Mouse (Mus musculus) embryonic facial prominence, embryonic 12.5 days (tissue): ENCODE measurements around the gene Msgn1. TPM values are rescaled to one million over a fixed set of nuclear protein-coding genes. Genes with fewer than 3 reads are reported as not detected.

Experiments
- ATAC-seq: fragments of 200-750 bp; cut with Nextera tagmentation; 2 replicates; pipeline ENCODE4 v1.8.0; 2017; ENCODE audit not compliant: insufficient number of reproducible peaks, insufficient read depth, low FRiP score, low TSS enrichment
- H3K27ac ChIP-seq: fragments of 300-500 bp; sonication (generic); 2 replicates; pipeline ENCODE4 v1.5.1; 2016; ENCODE audit warnings: mild to moderate bottlenecking
- H3K27me3 ChIP-seq: fragments of 300-500 bp; sonication (generic); 2 replicates; pipeline ENCODE4 v1.6.1; 2016; ENCODE audit warnings: mild to moderate bottlenecking, moderate library complexity
- H3K36me3 ChIP-seq: fragments of 300-500 bp; sonication (generic); 2 replicates; pipeline ENCODE4 v1.6.1; 2016; ENCODE audit warnings: mild to moderate bottlenecking
- H3K4me1 ChIP-seq: fragments of 300-500 bp; sonication (generic); 2 replicates; pipeline ENCODE4 v1.6.1; 2016
- H3K4me2 ChIP-seq: fragments of 300-500 bp; sonication (generic); replicated peaks from 2 replicates; pipeline ENCODE4 v1.6.1; 2016; ENCODE audit warnings: mild to moderate bottlenecking, moderate library complexity
- H3K4me3 ChIP-seq: fragments of 300-500 bp; sonication (generic); 2 replicates; pipeline ENCODE4 v1.5.1; 2016; ENCODE audit warnings: mild to moderate bottlenecking
- H3K9ac ChIP-seq: fragments of 300-500 bp; sonication (generic); 2 replicates; pipeline ENCODE4 v1.6.1; 2016; ENCODE audit warnings: mild to moderate bottlenecking, moderate library complexity
- H3K9me3 ChIP-seq: fragments of 300-500 bp; sonication (generic); 2 replicates; pipeline ENCODE4 v1.6.1; 2016; ENCODE audit warnings: mild to moderate bottlenecking, moderate library complexity
- WGBS: fragments of 180-500 bp; shearing (Covaris S2); methylation state at CpG from one replicate; pipeline ENCODE4 v1.1.7; 2016; 5-methylcytosine and 5-hydroxymethylcytosine counted together
- polyA plus RNA-seq: library from polyadenylated mRNA; unstranded; fragments of >200 nt; fragmentation: Nextera tagmentation; extraction: Ambion mirVana; gene quantifications from 2 replicates; pipeline ENCODE4 v1.2.1, GENCODE M21; 2016

Gene Msgn1
- polyA plus RNA-seq, 1 experiment from 2014 or later, result not detected

DNA sequence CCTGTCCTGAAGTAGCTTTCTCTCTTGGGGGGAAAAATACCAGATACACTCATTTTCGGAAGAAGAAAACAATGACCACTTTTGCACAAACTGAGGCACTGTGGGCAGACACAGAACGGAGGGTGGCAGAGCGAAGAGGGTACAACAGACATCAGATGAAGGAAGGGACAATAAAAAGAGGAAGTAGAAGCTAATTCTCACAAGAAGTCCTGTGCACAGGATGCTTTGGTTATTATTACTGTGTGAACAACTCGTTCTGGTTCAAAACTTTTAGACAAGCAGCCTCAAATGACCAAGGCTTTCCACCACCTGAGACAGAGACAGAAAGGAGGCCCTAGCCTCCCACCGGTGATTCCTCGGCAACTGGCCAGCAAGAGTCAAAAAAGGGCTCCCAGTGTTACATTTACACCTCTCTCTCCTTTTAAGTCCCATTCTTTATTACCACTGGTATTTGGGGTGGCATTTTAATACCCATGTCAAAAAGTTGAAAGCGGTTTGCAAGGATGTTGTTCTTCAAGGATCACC lies 9.0 kb upstream of the Msgn1 start:
- no peak for ATAC-seq
- H3K4me1 ChIP-seq, result peaks cover 6% of the 10 kb centered on the region; the same call in 1 of the 2 replicates

GRCm38 (mm10) chr12:11216454-11216853 lies 7.7 kb upstream of the Msgn1 start:
- 75% methylated on average over 3 of the region's 3 CpGs for WGBS
- Histone ChIP-seq H3K27me3 (no peaks in the 10 kb centered on the region), H3K9ac (no peak overlapping the region), H3K36me3 (no peaks in the 10 kb centered on the region), H3K4me1 (peaks cover 2% of the 10 kb centered on the region; the same call in 1 of the 2 replicates), H3K9me3 (no peaks in the 10 kb centered on the region), H3K4me2 (no peak overlapping the region), H3K4me3 (no peak overlapping the region), H3K27ac (no peak overlapping the region)
- no peak for ATAC-seq

More for the DNA sequence above, 9.0 kb upstream of the Msgn1 start:
- Histone ChIP-seq H3K27ac (no peak overlapping the region), H3K4me2 (no peak overlapping the region), H3K36me3 (no peaks in the 10 kb centered on the region), H3K9ac (no peak overlapping the region), H3K27me3 (no peaks in the 10 kb centered on the region), H3K9me3 (no peaks in the 10 kb centered on the region), H3K4me3 (no peak overlapping the region)
- WGBS, result 85% methylated on average over 7 of the region's 7 CpGs

GRCm38 (mm10) chr12:11215555-11215954 lies 6.8 kb upstream of the Msgn1 start:
- Histone ChIP-seq H3K4me1 (no peaks in the 10 kb centered on the region), H3K27me3 (no peaks in the 10 kb centered on the region)
- 87% methylated on average over 2 of the region's 2 CpGs for WGBS

DNA sequence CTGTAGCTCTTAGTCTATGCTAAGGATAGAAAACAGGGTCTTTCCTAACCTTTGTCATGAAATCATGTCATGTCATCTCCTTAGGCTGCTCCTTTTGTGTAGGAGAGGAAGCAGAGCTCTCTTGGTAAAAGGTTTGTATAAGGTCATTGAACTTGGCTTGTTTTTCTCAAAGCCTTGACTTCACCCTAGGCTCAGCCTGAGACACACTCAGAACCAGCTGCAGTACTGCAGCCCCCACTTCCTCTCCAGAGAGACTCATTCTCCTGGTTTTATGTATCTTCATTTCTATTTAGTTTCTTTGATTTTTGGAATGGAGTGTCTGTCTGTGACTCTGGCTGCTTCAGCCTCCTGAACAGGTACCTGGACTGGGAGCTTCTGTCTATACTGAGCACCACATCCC lies 6.0 kb upstream of the Msgn1 start:
- Histone ChIP-seq H3K9me3 (no peaks in the 10 kb centered on the region), H3K27ac (no peak overlapping the region), H3K4me1 (no peaks in the 10 kb centered on the region), H3K36me3 (no peaks in the 10 kb centered on the region), H3K4me2 (no peak overlapping the region), H3K27me3 (no peaks in the 10 kb centered on the region), H3K4me3 (no peak overlapping the region), H3K9ac (no peak overlapping the region)
- no peak for ATAC-seq

More at GRCm38 (mm10) chr12:11215555-11215954, 6.8 kb upstream of the Msgn1 start:
- Histone ChIP-seq H3K36me3 (no peaks in the 10 kb centered on the region), H3K9ac (no peak overlapping the region), H3K4me3 (no peak overlapping the region), H3K27ac (no peak overlapping the region), H3K4me2 (no peak overlapping the region), H3K9me3 (no peaks in the 10 kb centered on the region)
- no peak for ATAC-seq

GRCm38 (mm10) chr12:11212881-11213280 lies 4.1 kb upstream of the Msgn1 start:
- no peak overlapping the region for H3K4me2 ChIP-seq
- 39% methylated on average over 1 of the region's 1 CpGs for WGBS
- no peaks in the 10 kb centered on the region for H3K36me3 ChIP-seq
- H3K27me3 ChIP-seq, result no peaks in the 10 kb centered on the region
- H3K4me3 ChIP-seq, result no peak overlapping the region
- H3K9ac ChIP-seq, result no peak overlapping the region
- H3K4me1 ChIP-seq, result no peaks in the 10 kb centered on the region
- no peak overlapping the region for H3K27ac ChIP-seq
- H3K9me3 ChIP-seq, result no peaks in the 10 kb centered on the region
- no peak for ATAC-seq

DNA sequence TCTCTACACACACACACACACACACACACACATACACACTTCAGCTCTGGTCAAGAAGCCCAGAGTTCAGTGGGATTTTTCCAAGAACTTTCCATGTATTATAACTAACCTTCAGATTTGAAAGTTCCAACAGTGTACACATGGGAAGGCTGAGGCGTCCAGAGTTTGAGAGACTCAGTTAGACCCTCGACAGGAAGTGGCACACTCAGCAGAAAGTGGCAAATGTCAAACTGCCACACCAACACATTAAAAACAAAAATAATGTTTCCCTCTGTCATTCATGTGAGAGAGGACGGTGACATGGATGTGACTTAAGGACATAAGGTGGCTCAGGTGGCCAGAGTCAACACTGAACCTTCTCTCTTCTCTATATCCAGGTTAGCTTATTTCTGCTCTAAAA lies 1.6 kb upstream of the Msgn1 start:
- Histone ChIP-seq H3K4me2 (no peak overlapping the region), H3K9ac (no peak overlapping the region), H3K27ac (no peak overlapping the region), H3K4me3 (no peak overlapping the region), H3K4me1 (no peaks in the 10 kb centered on the region), H3K9me3 (no peaks in the 10 kb centered on the region), H3K36me3 (no peaks in the 10 kb centered on the region), H3K27me3 (no peaks in the 10 kb centered on the region)
- 79% methylated on average over 3 of the region's 3 CpGs for WGBS
- ATAC-seq, result no peak

DNA sequence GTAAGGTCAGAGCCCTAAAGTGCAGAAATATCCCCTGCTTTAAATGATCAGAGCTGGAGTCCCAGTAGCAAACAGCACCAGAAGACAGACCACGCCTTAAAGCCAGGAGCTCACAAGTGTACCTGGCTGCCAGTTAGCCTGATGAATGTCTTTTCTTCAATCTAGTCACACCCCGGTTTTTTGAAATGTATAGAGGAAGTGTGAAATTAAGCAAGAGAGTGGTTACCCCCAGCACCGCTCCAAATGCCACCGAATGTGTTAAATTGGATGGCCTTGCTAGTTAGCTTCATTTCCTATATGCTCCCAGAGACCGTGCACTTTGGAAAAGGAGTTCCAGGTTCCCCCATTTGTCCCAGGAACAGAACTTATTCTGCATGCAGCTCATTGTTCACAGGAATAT lies 864 bp upstream of the Msgn1 start:
- Histone ChIP-seq H3K9me3 (no peaks in the 10 kb centered on the region), H3K9ac (no peak overlapping the region), H3K4me1 (no peaks in the 10 kb centered on the region), H3K4me2 (no peak overlapping the region), H3K4me3 (no peak overlapping the region), H3K27me3 (no peaks in the 10 kb centered on the region), H3K27ac (no peak overlapping the region), H3K36me3 (no peaks in the 10 kb centered on the region)
- WGBS, result 78% methylated on average over 5 of the region's 5 CpGs
- ATAC-seq, result no peak

DNA sequence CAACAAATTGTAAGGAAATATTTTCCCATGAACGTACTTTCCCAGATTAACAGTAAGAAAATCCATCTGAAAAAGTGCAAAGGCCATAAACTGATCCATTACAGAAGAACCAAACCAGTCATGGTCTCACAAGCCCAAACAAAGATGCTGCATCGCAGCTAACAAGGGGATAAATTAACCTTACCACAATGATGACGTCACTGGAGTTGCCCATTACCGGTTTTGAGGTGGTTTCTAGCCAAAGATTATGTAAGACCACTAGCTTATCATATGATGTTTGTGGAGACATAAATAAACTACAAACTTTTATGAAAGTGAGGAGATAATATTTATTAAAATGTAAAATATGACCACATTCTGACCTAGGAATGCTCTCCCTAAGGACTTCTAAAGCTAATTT lies 2.5 kb downstream of the Msgn1 start:
- no peaks in the 10 kb centered on the region for H3K27me3 ChIP-seq
- H3K4me3 ChIP-seq, result no peak overlapping the region
- WGBS, result 83% methylated on average over 4 of the region's 4 CpGs
- no peak overlapping the region for H3K9ac ChIP-seq
- H3K4me2 ChIP-seq, result no peak overlapping the region
- no peaks in the 10 kb centered on the region for H3K4me1 ChIP-seq
- H3K9me3 ChIP-seq, result no peaks in the 10 kb centered on the region
- no peak overlapping the region for H3K27ac ChIP-seq
- no peaks in the 10 kb centered on the region for H3K36me3 ChIP-seq
- ATAC-seq, result no peak

DNA sequence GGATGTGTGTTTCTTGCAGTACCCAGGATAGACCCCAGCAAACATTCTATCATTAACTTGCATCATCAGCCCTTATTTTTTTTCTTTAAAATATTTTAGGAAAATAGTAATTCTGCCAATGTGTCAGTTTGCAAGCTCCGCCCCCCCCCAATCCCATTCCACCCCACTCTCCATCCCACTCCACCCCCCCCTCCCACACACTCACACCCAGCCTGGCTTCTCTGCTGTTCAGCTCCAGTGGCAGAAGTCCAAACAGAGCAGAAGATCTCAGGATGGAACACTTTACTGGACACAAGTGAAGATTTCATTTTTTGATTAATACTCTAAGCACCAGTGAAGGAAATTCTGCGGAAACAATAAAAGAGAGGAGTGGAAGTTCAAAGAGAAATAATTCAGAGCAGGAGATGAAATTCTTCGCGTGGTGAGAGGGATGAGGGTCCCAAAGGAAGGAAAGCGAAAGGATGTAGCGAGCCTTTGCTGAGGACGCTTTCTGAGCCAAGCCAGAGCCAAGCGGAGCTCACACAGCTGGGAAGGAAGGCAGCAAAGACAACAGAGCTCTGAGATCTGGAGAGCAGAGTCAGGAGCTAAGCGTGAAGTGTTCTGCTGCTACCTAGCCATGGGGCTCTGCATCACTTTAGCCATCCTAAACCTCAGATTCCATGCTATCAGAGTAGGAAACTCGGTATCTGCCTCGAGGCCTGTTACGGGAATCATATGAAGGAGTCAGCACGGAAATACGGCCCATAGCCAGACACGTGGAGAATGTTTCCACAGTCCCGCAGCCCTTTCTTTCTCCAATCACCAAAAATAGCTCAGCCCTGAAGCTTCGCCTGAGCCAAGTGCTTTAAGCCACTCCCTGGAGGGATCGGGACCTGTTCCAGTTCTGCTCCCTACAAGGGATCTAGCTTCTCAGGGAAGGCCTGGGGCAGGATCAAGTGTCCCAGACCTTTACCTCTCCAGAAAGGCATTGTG lies 4.8 kb downstream of the Msgn1 start:
- WGBS, result 70% methylated on average over 18 of the region's 18 CpGs
- H3K27me3 ChIP-seq, result no peaks in the 10 kb centered on the region
- H3K36me3 ChIP-seq, result no peaks in the 10 kb centered on the region
- H3K4me3 ChIP-seq, result no peak overlapping the region
- ATAC-seq, result no peak
- no peak overlapping the region for H3K27ac ChIP-seq
- no peaks in the 10 kb centered on the region for H3K9me3 ChIP-seq
- no peaks in the 10 kb centered on the region for H3K4me1 ChIP-seq
- no peak overlapping the region for H3K9ac ChIP-seq
- H3K4me2 ChIP-seq, result no peak overlapping the region

- Histone ChIP-seq H3K9ac (no peak overlapping the region), H3K4me2 (no peak overlapping the region), H3K4me1 (no peaks in the 10 kb centered on the region), H3K4me3 (no peak overlapping the region), H3K36me3 (no peaks in the 10 kb centered on the region), H3K27ac (no peak overlapping the region), H3K9me3 (no peaks in the 10 kb centered on the region), H3K27me3 (no peaks in the 10 kb centered on the region)
- ATAC-seq, result no peak
- WGBS, result 89% methylated on average over 8 of the region's 8 CpGs
Observed at GRCm38 (mm10) chr12:11202476-11202875, 6.3 kb downstream of the Msgn1 start.

DNA sequence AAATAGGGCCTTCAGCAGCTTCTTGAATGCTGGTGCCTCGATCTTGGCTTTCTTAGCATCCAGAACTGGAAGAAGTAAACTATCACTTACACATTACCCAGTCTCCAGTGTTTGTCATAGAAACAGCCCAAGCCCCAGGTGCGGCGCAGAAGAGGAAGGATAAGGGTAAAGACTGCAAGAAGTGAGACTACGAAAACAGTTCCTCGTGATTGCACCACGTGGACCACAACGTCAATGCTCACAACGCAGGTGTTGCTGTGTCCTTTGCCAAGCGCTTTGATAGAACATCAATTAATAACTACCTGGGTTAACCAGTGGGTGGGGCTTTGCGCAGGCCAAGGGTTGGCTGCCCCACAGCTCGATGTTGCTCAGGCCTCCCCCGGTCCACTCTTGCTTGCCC lies 8.1 kb downstream of the Msgn1 start:
- Histone ChIP-seq H3K36me3 (no peaks in the 10 kb centered on the region), H3K27ac (no peak overlapping the region), H3K4me1 (no peaks in the 10 kb centered on the region), H3K9ac (no peak overlapping the region), H3K9me3 (no peaks in the 10 kb centered on the region), H3K4me2 (no peak overlapping the region), H3K27me3 (no peaks in the 10 kb centered on the region), H3K4me3 (no peak overlapping the region)
- ATAC-seq, result no peak
- 93% methylated on average over 12 of the region's 12 CpGs for WGBS

GRCm38 (mm10) chr12:11198551-11198950 lies 10.2 kb downstream of the Msgn1 start:
- Histone ChIP-seq H3K4me3 (no peak overlapping the region), H3K36me3 (no peaks in the 10 kb centered on the region), H3K9me3 (no peaks in the 10 kb centered on the region), H3K9ac (no peak overlapping the region), H3K4me1 (no peaks in the 10 kb centered on the region), H3K4me2 (no peak overlapping the region), H3K27ac (no peak overlapping the region), H3K27me3 (no peaks in the 10 kb centered on the region)
- 28% methylated on average over 2 of the region's 2 CpGs for WGBS
- no peak for ATAC-seq
